Mouse (Mus musculus) heart, postnatal 25 days (tissue): ENCODE measurements around the gene 2310061I04Rik. TPM values are rescaled to one million over a fixed set of nuclear protein-coding genes. Genes with fewer than 3 reads are reported as not detected.
A peak's percentile ranks its signal among the peaks of the same experiment; 100 is the strongest.

Source experiments
- DNase-seq: peaks from one replicate; pipeline ENCODE4 v3.0.0; 2022; ENCODE audit warnings: low spot score
- intact Hi-C: fragments of 180-260 bp; cut with DNase I; formaldehyde crosslinking; loops from one replicate; pipeline ENCODE4 v1.15.1; 2025
- total RNA-seq, 2 experiments: library from RNA; stranded (reverse); gene quantifications; 2 replicates each; pipeline ENCODE4 v1.2.3; 2021

The 2310061I04Rik gene
- total RNA-seq, 2 experiments from 2014 or later, result 112 to 116 TPM

- peak; percentile 87 for DNase-seq
- intact Hi-C loops, result loop anchor here (1.0 kb wide), 1 partner anchor 29 kb away; no protein-coding TSS in a partner anchor
Observed at GRCm38 (mm10) chr17:35879245-35880057, 17.8 kb downstream of the 2310061I04Rik start, which contains the start of gene Dhx16. Dhx16 (plus strand) TSS chr17:35879819.

DNA sequence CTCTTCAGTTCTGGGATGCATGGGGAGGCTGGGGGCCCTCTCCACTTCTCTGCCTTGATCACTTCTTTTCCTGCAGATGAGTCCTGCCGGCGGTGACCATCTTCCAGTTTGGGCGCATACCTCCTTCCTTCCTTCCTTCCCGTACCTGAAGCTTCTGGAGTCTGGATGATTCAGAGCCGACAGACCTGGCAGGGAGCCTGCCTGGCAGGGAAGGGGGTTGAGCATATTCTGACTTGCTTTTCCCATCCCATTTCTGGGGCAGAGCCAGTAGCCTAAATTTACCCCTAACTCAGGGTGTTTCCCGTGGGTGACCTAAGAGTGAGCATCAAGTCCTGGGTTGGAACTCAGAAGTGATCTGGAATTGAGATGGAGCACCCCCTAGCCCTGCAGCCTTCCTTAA, 22.5 kb downstream of the 2310061I04Rik start:
- intact Hi-C loops, result loop anchor here (1.0 kb wide), 1 partner anchor 135 kb away; no protein-coding TSS in a partner anchor
- DNase-seq, result no peak

DNA sequence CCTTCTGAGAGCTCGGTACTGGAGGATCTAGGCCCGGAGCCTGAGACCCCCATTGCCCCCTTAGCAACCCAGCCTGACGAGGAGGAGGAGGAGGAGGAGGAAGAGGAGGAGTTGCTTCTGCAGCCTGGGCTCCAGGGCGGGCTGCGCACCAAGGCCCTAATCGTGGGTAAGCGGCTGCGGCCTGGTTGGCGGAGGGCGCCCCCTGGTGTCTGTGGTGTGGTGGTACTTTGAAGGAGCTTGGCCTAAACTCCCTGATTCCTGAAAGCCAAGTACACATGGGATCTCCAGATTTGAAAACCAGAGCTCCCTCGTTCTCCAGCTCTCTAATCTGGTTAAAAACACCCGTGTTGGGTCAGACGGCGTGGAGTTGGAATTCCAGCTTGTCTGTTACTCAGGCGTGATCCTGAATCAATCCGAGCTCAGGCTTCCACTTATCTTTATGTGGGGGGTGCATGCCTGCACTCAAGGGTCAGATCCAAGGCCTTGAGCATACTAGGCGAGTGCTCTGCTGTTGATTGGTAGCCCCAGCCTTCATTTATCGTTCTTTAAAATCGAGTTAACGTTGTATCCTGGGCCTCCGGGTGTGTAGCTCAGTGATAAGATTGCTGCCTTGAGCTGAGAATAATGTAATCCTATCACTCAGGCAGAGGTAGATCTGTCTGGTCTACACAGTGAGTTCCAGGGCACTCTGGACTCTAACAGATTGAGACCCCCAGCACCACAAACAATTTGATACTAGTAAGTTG, 23.3 kb downstream of the 2310061I04Rik start:
- intact Hi-C loops, result no loop called here
- peak; percentile 74 for DNase-seq

DNA sequence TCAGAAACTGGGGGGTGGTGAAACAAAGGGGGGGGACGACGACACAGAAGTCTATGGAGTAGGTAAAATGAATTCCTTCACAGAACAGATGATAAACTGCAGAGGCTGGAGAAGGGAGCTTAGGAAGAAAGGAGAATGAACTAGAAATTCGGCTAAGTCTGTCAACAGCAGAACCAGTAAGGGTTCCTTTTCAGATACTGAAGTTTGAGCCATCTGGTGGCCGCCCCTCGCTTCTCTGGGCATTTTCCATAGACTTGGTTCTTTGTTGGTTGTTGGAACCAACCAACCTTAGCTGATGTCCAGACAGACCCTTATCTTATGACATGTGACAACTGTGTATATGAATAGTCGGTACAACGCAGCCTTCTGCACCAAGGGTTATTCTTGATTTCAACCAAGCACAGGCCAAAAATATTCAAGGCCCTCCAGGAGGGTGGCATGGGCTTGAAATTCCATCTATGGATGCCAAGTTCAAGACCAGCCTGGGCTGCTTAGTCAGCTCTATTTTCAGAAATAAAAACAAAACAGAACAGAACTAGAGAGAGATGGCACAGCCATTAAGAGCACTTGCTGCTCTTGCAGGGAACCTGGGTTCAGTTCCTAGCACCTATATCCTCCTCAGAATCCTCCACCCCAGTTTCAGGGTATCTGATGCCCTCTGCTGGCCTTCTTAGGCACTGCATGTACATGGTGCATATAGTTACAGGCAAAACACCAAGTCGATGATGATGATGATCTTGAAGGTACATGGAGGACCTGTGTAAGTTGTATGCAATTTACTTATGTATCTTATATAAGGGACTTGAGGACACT, 26.1 kb downstream of the 2310061I04Rik start:
- no peak for DNase-seq
- intact Hi-C loops, result no loop called here

DNA sequence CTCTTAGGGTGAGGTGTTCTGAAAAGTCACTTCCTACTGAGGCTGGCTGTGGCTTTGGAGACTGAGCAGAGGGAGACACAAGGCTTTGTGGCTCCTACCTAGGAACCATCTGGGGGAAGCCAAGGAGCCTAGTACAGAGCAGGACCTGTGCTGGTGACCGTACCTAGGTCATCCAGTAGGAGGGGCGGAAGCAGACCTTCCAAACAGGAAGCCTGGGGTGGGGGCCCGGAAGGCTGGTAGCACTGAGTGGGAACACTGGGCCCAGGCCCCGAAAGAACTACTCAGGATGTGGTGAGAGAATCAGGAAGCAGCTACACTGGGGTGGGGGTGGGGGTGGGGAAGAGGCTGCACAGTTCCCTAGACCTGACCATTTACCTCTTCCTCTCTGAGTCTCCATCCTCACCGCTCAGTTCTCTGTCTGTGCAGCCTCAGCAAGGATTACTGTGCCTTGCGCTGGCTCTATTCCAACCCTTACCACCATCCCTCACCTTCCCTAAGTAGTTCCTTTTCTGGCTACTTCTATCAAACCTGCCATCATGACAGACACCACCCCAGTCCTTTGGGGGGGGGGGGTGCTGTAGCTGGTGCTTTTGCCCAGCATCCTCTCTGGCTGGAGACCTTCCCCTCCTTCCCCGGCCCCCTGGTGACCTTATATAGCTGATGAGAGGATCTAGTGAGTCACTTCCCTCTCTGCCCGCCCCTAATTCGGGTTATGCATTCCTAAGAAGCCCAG, 26.9 kb downstream of the 2310061I04Rik start:
- DNase-seq, result peak; percentile 77
- intact Hi-C loops, result no loop called here

GRCm38 (mm10) chr17:35869346-35870067, 27.7 kb downstream of the 2310061I04Rik start:
- DNase-seq, result peak; percentile 32
- intact Hi-C loops, result no loop called here

DNA sequence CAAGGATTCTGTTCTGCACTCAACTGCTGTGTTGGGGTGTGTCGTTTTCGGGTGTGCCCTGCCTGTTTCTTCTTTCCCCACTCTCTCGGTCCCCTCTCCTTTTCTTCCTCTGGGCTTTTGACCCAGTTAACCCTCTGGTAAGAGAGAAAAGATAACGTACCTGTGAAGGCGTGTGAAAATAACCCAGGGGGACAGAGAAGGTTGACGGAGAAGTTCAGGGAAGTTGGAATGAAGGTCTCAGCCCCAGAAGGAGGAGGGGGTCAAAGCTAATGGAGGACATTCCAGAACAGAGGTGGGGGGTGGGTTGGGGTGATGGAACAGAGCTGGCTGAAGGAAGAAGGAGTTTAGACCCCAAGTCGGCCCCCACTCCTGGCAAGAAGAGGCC, 28.3 kb downstream of the 2310061I04Rik start:
- DNase-seq, result no peak
- intact Hi-C loops, result no loop called here

GRCm38 (mm10) chr17:35868165-35868820, 28.9 kb downstream of the 2310061I04Rik start:
- no peak for DNase-seq
- intact Hi-C loops, result no loop called here

DNA sequence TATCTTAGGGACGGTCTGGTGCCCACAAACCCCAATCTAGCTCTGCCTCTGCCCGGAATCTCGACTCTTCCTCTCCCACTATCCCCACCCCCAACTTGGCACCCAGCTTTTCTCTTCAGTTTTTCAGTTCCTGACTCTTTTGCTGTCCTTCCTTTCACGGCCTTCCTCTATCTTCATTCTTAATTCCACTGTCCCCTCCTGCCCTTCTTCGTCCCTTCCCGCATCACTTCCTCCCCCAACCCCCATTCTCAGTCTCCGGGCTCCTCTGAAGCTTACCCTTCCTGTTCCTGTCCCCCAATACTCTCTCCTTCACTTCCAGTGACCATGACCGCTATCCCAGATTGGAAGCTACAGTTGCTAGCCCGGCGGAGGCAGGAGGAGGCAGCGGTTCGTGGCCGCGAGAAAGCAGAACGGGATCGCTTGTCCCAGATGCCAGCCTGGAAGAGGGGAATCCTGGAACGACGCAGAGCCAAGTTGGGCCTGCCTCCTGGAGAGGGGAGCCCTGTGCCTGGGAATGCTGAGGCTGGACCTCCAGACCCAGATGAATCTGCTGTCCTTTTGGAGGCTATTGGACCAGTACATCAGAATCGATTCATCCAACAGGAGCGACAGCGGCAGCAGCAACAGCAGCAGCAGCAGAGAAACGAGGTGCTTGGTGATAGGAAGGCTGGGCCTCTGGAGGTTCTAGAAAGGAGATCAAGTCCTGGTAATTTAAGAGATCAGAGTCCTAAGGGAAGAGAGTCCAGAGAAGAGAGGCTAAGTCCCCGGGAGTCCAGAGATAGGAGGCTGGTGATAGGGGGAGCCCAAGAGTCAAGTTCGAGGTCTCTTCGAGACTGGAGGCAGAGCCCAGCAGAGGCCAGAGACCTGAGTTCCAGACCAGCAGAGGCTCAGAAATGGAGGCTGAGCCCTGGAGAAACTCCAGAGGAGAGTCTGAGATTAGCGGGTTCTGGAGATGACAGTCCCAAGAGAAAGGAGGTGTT, 30.0 kb downstream of the 2310061I04Rik start:
- intact Hi-C loops, result no loop called here

GRCm38 (mm10) chr17:35866281-35866831, 30.9 kb downstream of the 2310061I04Rik start:
- peak; percentile 81 for DNase-seq
- intact Hi-C loops, result no loop called here

More for the DNA sequence above, 30.0 kb downstream of the 2310061I04Rik start:
- DNase-seq, result no peak

DNA sequence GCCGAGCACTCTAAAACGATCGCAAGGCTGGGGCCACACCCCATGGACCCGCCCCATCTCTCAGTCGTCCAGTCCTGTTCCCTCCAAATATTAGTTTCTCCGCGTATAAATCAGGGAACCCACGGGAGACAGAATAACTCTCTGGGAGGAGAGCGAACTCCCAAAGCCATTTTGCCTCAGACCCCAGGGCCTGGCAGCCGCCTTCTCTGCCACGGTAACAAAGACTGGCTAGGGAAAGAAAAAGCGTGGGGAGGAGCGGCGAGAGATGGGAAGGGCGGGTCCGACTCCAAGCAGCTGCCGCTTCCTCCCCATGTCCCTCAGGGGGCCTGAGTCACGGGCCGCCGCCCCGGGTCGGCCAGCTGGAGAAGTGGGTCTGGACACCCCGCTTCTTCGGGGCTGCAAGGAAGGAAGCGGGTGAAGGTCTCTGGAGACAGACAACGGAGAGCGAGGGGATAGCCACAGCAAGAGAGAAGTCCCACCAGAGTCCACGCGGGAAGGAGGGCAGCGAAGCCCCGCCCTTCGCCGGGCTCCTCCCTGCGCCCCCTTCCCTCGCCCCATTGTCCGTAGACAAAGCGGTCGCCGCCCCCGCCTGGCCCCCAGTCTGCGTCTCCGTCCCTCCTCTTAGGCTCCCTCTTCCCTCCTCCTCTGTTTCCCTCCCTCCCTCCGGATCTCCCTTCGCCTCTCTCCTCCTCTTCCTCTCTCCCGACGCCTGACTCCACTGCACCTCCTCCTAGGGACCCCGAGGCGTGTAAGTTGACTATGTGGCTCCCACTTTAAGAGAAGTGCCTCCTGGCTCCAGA, 31.6 kb downstream of the 2310061I04Rik start, which contains the start of gene Ppp1r18:
Ppp1r18 (plus strand) TSS at position 113 of the 800 bp plus-strand sequence.
- intact Hi-C loops, result no loop called here
- DNase-seq, result peak; percentile 82

DNA sequence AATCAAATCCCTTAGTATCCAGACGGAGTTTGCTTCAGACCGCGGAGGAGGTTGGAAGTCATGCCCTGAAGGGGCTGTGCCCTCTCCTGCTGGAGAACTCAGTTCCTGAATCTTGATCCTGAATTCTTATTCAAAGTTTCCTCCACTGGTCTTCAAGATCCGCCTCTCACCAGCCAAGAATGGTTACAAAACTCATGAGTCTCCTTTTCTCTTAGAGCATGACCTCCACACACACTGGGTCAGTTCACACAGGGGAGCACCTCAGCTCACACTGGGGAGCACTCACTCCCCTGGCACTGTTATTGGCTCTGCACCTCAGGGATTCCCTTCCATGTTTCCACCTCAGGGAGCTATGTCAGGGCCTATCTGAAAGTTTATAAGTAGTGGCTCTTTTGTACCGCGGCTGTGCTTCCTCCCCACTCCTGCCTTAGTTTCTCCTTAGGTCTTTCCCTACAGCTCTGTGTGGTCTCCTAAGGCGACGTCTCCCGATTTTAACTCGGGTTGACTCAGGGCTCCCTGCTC, 32.3 kb downstream of the 2310061I04Rik start:
- DNase-seq, result no peak
- intact Hi-C loops, result no loop called here

GRCm38 (mm10) chr17:35861198-35861857, 35.9 kb downstream of the 2310061I04Rik start, which contains the start of gene Nrm:
Nrm (plus strand) TSS chr17:35861318.
- peak; percentile 88 for DNase-seq
- intact Hi-C loops, result loop anchor here (2.0 kb wide), 1 partner anchor 19 kb away; no protein-coding TSS in a partner anchor

- DNase-seq, result no peak
- intact Hi-C loops, result loop anchor here (2.0 kb wide), 1 partner anchor 18 kb away; no protein-coding TSS in a partner anchor
Observed at GRCm38 (mm10) chr17:35860831-35861197, 36.4 kb downstream of the 2310061I04Rik start.

GRCm38 (mm10) chr17:35859835-35860234, 37.4 kb downstream of the 2310061I04Rik start:
- intact Hi-C loops, result loop anchor here (2.0 kb wide), 1 partner anchor 17 kb away; no protein-coding TSS in a partner anchor
- DNase-seq, result no peak
